Comparison of ENCODE assay signal across 8 mouse cellular contexts in genomic region chr13:78210029-78210747, GRCm38 (mm10). TPM values are rescaled to one million over a fixed set of nuclear protein-coding genes. Genes with fewer than 3 reads are reported as not detected.
DNase-seq lines count a peak whose midpoint lies in the region; ATAC-seq and TF ChIP-seq lines count a peak whose summit lies in the region.

No protein-coding gene starts in this region.

- H3K27me3 ChIP-seq in kidney, adult 2 months (replicated peaks; ENCODE audit: control insufficient read depth, insufficient read depth, low read length): peaks cover 1% of the 10 kb centered on the region; the same call in 1 of the 2 replicates
- no peaks in the 10 kb centered on the region for H3K27me3 ChIP-seq in Patski
- peaks cover 2% of the 10 kb centered on the region; the same call in 1 of the 2 replicates for H3K27me3 ChIP-seq in hindbrain, embryonic 11.5 days (ENCODE audit: control insufficient read depth, insufficient read depth, low read length)
- H3K27me3 ChIP-seq in liver, embryonic 15.5 days: peaks cover 84% of the 10 kb centered on the region
- peaks cover 17% of the 10 kb centered on the region for H3K27me3 ChIP-seq in stomach, embryonic 15.5 days (replicated peaks)

- peak overlapping the region; percentile 18; the same call in 1 of the 2 replicates for H3K4me3 ChIP-seq in kidney, adult 2 months (ENCODE audit: insufficient read depth, low read depth, low read length)
- H3K4me3 ChIP-seq in hindbrain, embryonic 11.5 days (ENCODE audit: low read depth, low read length): peak overlapping the region; percentile 38
- no peak overlapping the region for H3K4me3 ChIP-seq in liver, embryonic 15.5 days (replicated peaks)
- peak overlapping the region; percentile 27 for H3K4me3 ChIP-seq in stomach, embryonic 15.5 days (replicated peaks)

- no peak for DNase-seq in kidney, adult 2 months
- no peak for DNase-seq in kidney, postnatal 25 days
- DNase-seq in Patski (ENCODE audit: low read depth, low spot score): no peak
- peak; percentile 75 for DNase-seq in embryo, embryonic 10.5 days (ENCODE audit: low spot score)
- DNase-seq in hindbrain, embryonic 11.5 days (ENCODE audit: low spot score): peak; percentile 78

- H3K9me3 ChIP-seq in hindbrain, embryonic 11.5 days (ENCODE audit: control insufficient read depth, low read length): no peaks in the 10 kb centered on the region
- H3K9me3 ChIP-seq in liver, embryonic 15.5 days (replicated peaks): no peaks in the 10 kb centered on the region
- no peaks in the 10 kb centered on the region for H3K9me3 ChIP-seq in stomach, embryonic 15.5 days

- peak overlapping the region; percentile 84 for H3K4me2 ChIP-seq in hindbrain, embryonic 11.5 days (replicated peaks; ENCODE audit: low read depth, low read length)
- peak overlapping the region; percentile 33 for H3K4me2 ChIP-seq in liver, embryonic 15.5 days
- H3K4me2 ChIP-seq in stomach, embryonic 15.5 days: peak overlapping the region; percentile 59

- no peak for TF ChIP-seq POLR2A in kidney, adult 2 months (IDR thresholded peaks at IDR 0.05; ENCODE audit: low read depth, low read length)

- H3K27ac ChIP-seq in kidney, adult 2 months (ENCODE audit: insufficient read depth, low read depth, low read length): no peak overlapping the region
- peak overlapping the region; percentile 73 for H3K27ac ChIP-seq in hindbrain, embryonic 11.5 days (ENCODE audit: low read depth, low read length)
- no peak overlapping the region for H3K27ac ChIP-seq in liver, embryonic 15.5 days (replicated peaks)
- H3K27ac ChIP-seq in stomach, embryonic 15.5 days: 0 out of 2 replicates have a peak overlapping the region, but pooled peaks have one; percentile 8

- 5% methylated on average over 38 of the region's 38 CpGs for WGBS in kidney, adult 2 months
- WGBS in hindbrain, embryonic 11.5 days: under 1% methylated on average over 38 of the region's 38 CpGs
- WGBS in liver, embryonic 15.5 days (ENCODE audit: insufficient replicate concordance): 2% methylated on average over 38 of the region's 38 CpGs
- 5% methylated on average over 38 of the region's 38 CpGs for WGBS in stomach, embryonic 15.5 days

- in situ Hi-C loops in Patski (cut with MboI; ENCODE audit: low pct_unique_long_range_greater_than_20kb): no loop called here

- ATAC-seq in Patski: peak; percentile 28
- peak; percentile 62 for ATAC-seq in hindbrain, embryonic 11.5 days (ENCODE audit: low FRiP score)
- ATAC-seq in liver, embryonic 15.5 days (ENCODE audit: insufficient read depth): no peak
- peak; percentile 53; the same call in 1 of the 2 replicates for ATAC-seq in stomach, embryonic 15.5 days (ENCODE audit: insufficient read depth, low FRiP score, low read depth)
- ATAC-seq in activated CD4-positive, CD25-positive, alpha-beta regulatory T cell, adult 4 months: no peak

- H3K9ac ChIP-seq in hindbrain, embryonic 11.5 days (ENCODE audit: low read depth, low read length): peak overlapping the region; percentile 75
- H3K9ac ChIP-seq in liver, embryonic 15.5 days: no peak overlapping the region
- H3K9ac ChIP-seq in stomach, embryonic 15.5 days: no peak overlapping the region

- CTCF ChIA-PET in Patski (lab: Charles Lee): no interaction called here

- H3K4me1 ChIP-seq in kidney, adult 2 months (ENCODE audit: control insufficient read depth, insufficient read depth, low read length): no peaks in the 10 kb centered on the region
- H3K4me1 ChIP-seq in hindbrain, embryonic 11.5 days (replicated peaks; ENCODE audit: control insufficient read depth, insufficient read depth, low read length): peaks cover 23% of the 10 kb centered on the region
- H3K4me1 ChIP-seq in liver, embryonic 15.5 days (replicated peaks): no peaks in the 10 kb centered on the region
- H3K4me1 ChIP-seq in stomach, embryonic 15.5 days: peaks cover 6% of the 10 kb centered on the region; the same call in 1 of the 2 replicates

- POLR2A ChIA-PET in Patski (lab: Charles Lee): no interaction called here

- TF ChIP-seq CTCF in kidney, adult 2 months (conservative IDR thresholded peaks at IDR 0.05; ENCODE audit: insufficient read depth, insufficient read length, low read depth, low read length): no peak
- no peak for TF ChIP-seq CTCF in Patski (IDR thresholded peaks at IDR 0.05)

- no peaks in the 10 kb centered on the region for H3K36me3 ChIP-seq in kidney, adult 2 months (ENCODE audit: control insufficient read depth, insufficient read depth, low read length)
- H3K36me3 ChIP-seq in hindbrain, embryonic 11.5 days (ENCODE audit: control insufficient read depth, insufficient read depth, low read length): no peaks in the 10 kb centered on the region
- no peaks in the 10 kb centered on the region for H3K36me3 ChIP-seq in liver, embryonic 15.5 days (replicated peaks)
- H3K36me3 ChIP-seq in stomach, embryonic 15.5 days: no peaks in the 10 kb centered on the region

RNA-seq across cellular contexts. Expression of gene Nr2f1, which starts 10.6 kb away (rescaled TPM):
- 5.6 and 7.5 TPM in 2 replicates for polyA plus RNA-seq in kidney, adult 2 months (2012; rRNA removed)
- 8.1 TPM for polyA plus RNA-seq in Patski (2021)
- polyA plus RNA-seq in hindbrain, embryonic 11.5 days (2014; fragmentation: Nextera tagmentation; extraction: Ambion mirVana): 82.8 and 97.2 TPM in 2 replicates
- polyA plus RNA-seq in liver, embryonic 15.5 days (2015; fragmentation: Nextera tagmentation; extraction: Ambion mirVana): 0.47 and 0.50 TPM in 2 replicates
- polyA plus RNA-seq in stomach, embryonic 15.5 days (2015; fragmentation: Nextera tagmentation; extraction: Ambion mirVana): 11.6 and 11.7 TPM in 2 replicates
- not detected for polyA plus RNA-seq in activated CD4-positive, CD25-positive, alpha-beta regulatory T cell, adult 4 months (2017; shearing (Covaris generic))

Comparison
In these comparisons a context has a peak if more than half of its experiments do, and no peak if none do; other contexts are left out.
1. DNase-seq: peak in embryo, embryonic 10.5 days (single experiment) and hindbrain, embryonic 11.5 days (single experiment); none in kidney, adult 2 months (single experiment), kidney, postnatal 25 days (0 of 2) and Patski (single experiment).
2. H3K27ac ChIP-seq: peak in hindbrain, embryonic 11.5 days (single experiment) and stomach, embryonic 15.5 days (single experiment); none in kidney, adult 2 months (single experiment) and liver, embryonic 15.5 days (single experiment).
3. ATAC-seq: peak in Patski (single experiment), hindbrain, embryonic 11.5 days (single experiment) and stomach, embryonic 15.5 days (single experiment); none in liver, embryonic 15.5 days (single experiment) and activated CD4-positive, CD25-positive, alpha-beta regulatory T cell, adult 4 months (single experiment).
4. H3K4me2 ChIP-seq: peak in every context shown above with its lines; median percentile 84 in hindbrain, embryonic 11.5 days; 59 in stomach, embryonic 15.5 days; 33 in liver, embryonic 15.5 days.